Mouse (Mus musculus) heart, embryonic 13.5 days (tissue): ENCODE results near the gene Smarcb1. TPM values are rescaled to one million over a fixed set of nuclear protein-coding genes. Genes with fewer than 3 reads are reported as not detected.
A peak's percentile ranks its signal among the peaks of the same experiment; 100 is the strongest.

Experiments
- ATAC-seq: fragments of 200-750 bp; cut with Nextera tagmentation; 2 replicates; pipeline ENCODE4 v1.8.0; 2017; ENCODE audit warnings: moderate TSS enrichment; ENCODE audit not compliant: insufficient number of reproducible peaks, low FRiP score, low TSS enrichment; ENCODE audit errors: extremely low read depth
- H3K27ac ChIP-seq: fragments of 300-500 bp; sonication (generic); replicated peaks from 2 replicates; pipeline ENCODE4 v1.5.1; 2015; ENCODE audit warnings: moderate library complexity, mild to moderate bottlenecking, inconsistent platforms
- H3K27me3 ChIP-seq: fragments of 300-500 bp; sonication (generic); replicated peaks from 2 replicates; pipeline ENCODE4 v1.6.1; 2015; ENCODE audit warnings: mild to moderate bottlenecking, inconsistent platforms
- H3K36me3 ChIP-seq: fragments of 300-500 bp; sonication (generic); 2 replicates; pipeline ENCODE4 v1.6.1; 2015; ENCODE audit warnings: mild to moderate bottlenecking, inconsistent platforms
- H3K4me1 ChIP-seq: fragments of 300-500 bp; sonication (generic); 2 replicates; pipeline ENCODE4 v1.6.1; 2015; ENCODE audit warnings: inconsistent platforms
- H3K4me2 ChIP-seq: fragments of 300-500 bp; sonication (generic); 2 replicates; pipeline ENCODE4 v1.6.1; 2015; ENCODE audit warnings: inconsistent platforms, mild to moderate bottlenecking, moderate library complexity
- H3K4me3 ChIP-seq: fragments of 300-500 bp; sonication (generic); 2 replicates; pipeline ENCODE4 v1.5.1; 2015; ENCODE audit warnings: moderate library complexity, mild to moderate bottlenecking, inconsistent platforms
- H3K9ac ChIP-seq: fragments of 300-500 bp; sonication (generic); 2 replicates; pipeline ENCODE4 v1.6.1; 2015; ENCODE audit warnings: inconsistent platforms, mild to moderate bottlenecking, moderate library complexity
- H3K9me3 ChIP-seq: fragments of 300-500 bp; sonication (generic); 2 replicates; pipeline ENCODE4 v1.6.1; 2016; ENCODE audit warnings: inconsistent platforms
- WGBS: fragments of 180-500 bp; shearing (Covaris S2); methylation state at CpG from one replicate; pipeline ENCODE4 v1.1.7; 2015; ENCODE audit warnings: mixed read lengths; 5-methylcytosine and 5-hydroxymethylcytosine counted together
- polyA plus RNA-seq: library from polyadenylated mRNA; unstranded; fragments of >200 nt; fragmentation: Nextera tagmentation; extraction: Ambion mirVana; gene quantifications from 2 replicates; pipeline ENCODE4 v1.2.1, GENCODE M21; 2015

Smarcb1 gene
- polyA plus RNA-seq, 1 experiment from 2014 or later: 118 TPM

- H3K4me1 ChIP-seq: peaks cover 6% of the 10 kb centered on the region; the same call in 1 of the 2 replicates
- peak overlapping the region; percentile 60 for H3K4me2 ChIP-seq
- 4% methylated on average over 10 of the region's 10 CpGs for WGBS
- 0 out of 2 replicates have a peak overlapping the region, but pooled peaks have one; percentile 28 for H3K27ac ChIP-seq
- H3K27me3 ChIP-seq: peaks cover 12% of the 10 kb centered on the region
- H3K9ac ChIP-seq: peak overlapping the region; percentile 66
- H3K4me3 ChIP-seq: peak overlapping the region; percentile 31
- no peaks in the 10 kb centered on the region for H3K36me3 ChIP-seq
- no peaks in the 10 kb centered on the region for H3K9me3 ChIP-seq
- ATAC-seq: 0 out of 2 replicates have a peak, but pooled peaks have one; percentile 59
Measured at GRCm38 (mm10) chr10:75883232-75883552, 38.2 kb downstream of the Smarcb1 start.

- H3K9me3 ChIP-seq: no peaks in the 10 kb centered on the region
- H3K4me2 ChIP-seq: peak overlapping the region; percentile 60
- H3K27ac ChIP-seq: 0 out of 2 replicates have a peak overlapping the region, but pooled peaks have one; percentile 55
- H3K27me3 ChIP-seq: peaks cover 12% of the 10 kb centered on the region
- WGBS: 11% methylated on average over 15 of the region's 15 CpGs
- H3K4me3 ChIP-seq: peak overlapping the region; percentile 31
- ATAC-seq: no peak
- H3K9ac ChIP-seq: peak overlapping the region; percentile 66
- H3K36me3 ChIP-seq: no peaks in the 10 kb centered on the region
- H3K4me1 ChIP-seq: peaks cover 5% of the 10 kb centered on the region; the same call in 1 of the 2 replicates
Measured at GRCm38 (mm10) chr10:75882433-75883231, 38.8 kb downstream of the Smarcb1 start.

DNA sequence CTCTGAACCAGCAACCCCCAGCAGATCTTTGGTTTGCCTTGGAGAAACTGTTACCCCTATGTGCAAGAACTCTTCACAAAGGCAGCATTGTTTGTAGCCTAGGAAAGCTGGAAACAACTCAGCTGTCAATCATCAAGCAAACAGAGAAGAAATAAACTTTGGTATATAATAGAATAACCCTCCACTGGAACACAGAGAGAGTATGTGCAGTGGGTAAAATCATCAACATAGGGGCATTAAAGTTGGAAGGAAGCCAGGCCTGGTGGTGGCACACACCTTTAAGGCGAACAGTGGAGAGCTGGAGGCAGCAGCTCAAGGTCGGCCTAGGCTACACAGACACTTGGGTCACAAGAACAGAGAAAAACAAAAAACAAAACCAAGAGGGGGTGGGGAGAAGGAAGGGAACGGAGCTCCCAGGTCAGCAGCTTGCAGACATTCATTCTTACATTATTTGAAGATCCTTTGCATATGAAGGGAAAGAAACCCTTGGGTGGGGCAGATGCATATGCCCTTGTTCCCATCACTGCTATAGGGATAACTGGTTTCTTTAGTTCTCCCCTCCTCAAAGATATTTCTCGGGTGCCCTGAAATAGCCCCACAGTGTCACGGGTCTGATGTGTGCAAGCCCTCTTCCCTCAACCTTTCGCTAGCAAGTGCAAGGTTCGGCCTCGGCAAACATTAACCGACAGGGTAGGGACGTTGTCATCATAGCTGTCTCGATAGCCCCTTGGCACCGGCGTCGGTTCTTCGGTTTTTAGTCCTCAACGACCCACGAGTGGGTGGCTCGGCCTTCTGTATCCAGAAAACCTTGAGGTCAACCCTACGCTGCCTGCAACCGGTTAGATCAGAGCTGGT lies 39.6 kb downstream of the Smarcb1 start:
- Histone ChIP-seq H3K9ac (no peak overlapping the region), H3K27ac (peak overlapping the region; percentile 55), H3K27me3 (peaks cover 12% of the 10 kb centered on the region), H3K4me2 (no peak overlapping the region), H3K4me3 (no peak overlapping the region), H3K9me3 (no peaks in the 10 kb centered on the region), H3K4me1 (peaks cover 5% of the 10 kb centered on the region; the same call in 1 of the 2 replicates), H3K36me3 (no peaks in the 10 kb centered on the region)
- 23% methylated on average over 20 of the region's 20 CpGs for WGBS
- ATAC-seq: no peak

- H3K4me3 ChIP-seq: no peak overlapping the region
- no peak for ATAC-seq
- no peaks in the 10 kb centered on the region for H3K36me3 ChIP-seq
- WGBS: 56% methylated on average over 6 of the region's 6 CpGs
- peak overlapping the region; percentile 55 for H3K27ac ChIP-seq
- peaks cover 5% of the 10 kb centered on the region; the same call in 1 of the 2 replicates for H3K4me1 ChIP-seq
- H3K27me3 ChIP-seq: peaks cover 12% of the 10 kb centered on the region
- no peak overlapping the region for H3K9ac ChIP-seq
- H3K9me3 ChIP-seq: no peaks in the 10 kb centered on the region
- H3K4me2 ChIP-seq: no peak overlapping the region
Measured at GRCm38 (mm10) chr10:75880771-75881577, 40.4 kb downstream of the Smarcb1 start.

DNA sequence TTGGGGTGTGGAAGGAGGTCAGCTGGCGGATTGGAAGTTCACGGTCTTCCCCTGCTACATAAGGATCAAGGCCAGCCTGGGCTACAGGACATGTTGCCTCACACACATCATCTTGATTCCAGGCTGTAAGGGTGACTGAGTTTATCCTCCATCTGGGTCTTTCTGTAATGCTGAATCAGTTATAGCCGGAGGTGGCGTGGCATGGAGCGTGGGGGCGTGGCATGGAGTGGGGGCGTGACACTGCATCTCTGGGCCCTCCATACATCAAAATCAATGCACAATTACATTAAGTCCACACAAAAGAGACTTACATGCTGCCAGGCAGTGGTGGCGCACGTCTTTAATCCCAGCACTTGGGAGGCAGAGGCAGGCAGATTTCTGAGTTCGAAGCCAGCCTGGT lies 41.1 kb downstream of the Smarcb1 start:
- Histone ChIP-seq H3K9ac (no peak overlapping the region), H3K27ac (peak overlapping the region; percentile 54; the same call in 1 of the 2 replicates), H3K9me3 (no peaks in the 10 kb centered on the region), H3K4me2 (no peak overlapping the region), H3K4me1 (peaks cover 5% of the 10 kb centered on the region; the same call in 1 of the 2 replicates), H3K4me3 (no peak overlapping the region), H3K36me3 (no peaks in the 10 kb centered on the region), H3K27me3 (peaks cover 12% of the 10 kb centered on the region)
- WGBS: 94% methylated on average over 10 of the region's 10 CpGs
- ATAC-seq: no peak

GRCm38 (mm10) chr10:75878836-75879235 lies 42.6 kb downstream of the Smarcb1 start:
- no peaks in the 10 kb centered on the region for H3K36me3 ChIP-seq
- H3K4me1 ChIP-seq: peaks cover 7% of the 10 kb centered on the region
- H3K9me3 ChIP-seq: no peaks in the 10 kb centered on the region
- no peak overlapping the region for H3K9ac ChIP-seq
- no peak overlapping the region for H3K27ac ChIP-seq
- no peak overlapping the region for H3K4me3 ChIP-seq
- peaks cover 12% of the 10 kb centered on the region for H3K27me3 ChIP-seq
- H3K4me2 ChIP-seq: no peak overlapping the region
- no peak for ATAC-seq
- 80% methylated on average over 3 of the region's 3 CpGs for WGBS

DNA sequence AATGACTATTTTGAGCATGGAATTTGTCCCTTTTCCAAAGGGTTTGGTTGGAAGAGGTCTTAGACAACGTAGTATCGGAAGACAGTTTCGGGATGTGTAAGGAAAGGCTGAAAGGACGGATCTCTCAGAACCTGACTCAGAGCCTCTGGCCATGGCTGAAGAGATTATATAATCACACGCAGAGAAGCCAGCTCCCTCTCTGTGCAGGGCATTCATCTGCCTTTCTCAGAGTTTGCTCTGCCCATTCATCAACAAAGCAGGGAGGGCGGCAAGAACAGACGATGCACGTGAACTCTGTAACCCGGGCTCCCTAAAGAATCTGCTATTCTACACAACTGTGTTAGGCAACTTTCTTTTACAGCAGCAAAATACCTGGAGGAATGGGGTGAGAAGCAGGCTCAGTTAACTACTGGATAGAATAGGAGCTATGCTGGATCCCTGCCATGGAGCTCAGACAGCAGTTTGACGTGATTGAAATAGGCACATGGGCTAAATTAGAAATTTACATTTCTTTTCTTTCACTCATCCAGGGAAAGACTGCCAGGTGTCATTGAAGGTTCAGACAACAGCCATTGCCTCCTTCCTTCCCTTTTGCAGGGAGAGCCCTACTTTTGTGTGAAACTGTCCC lies 47.8 kb downstream of the Smarcb1 start:
- peak overlapping the region; percentile 75 for H3K9ac ChIP-seq

DNA sequence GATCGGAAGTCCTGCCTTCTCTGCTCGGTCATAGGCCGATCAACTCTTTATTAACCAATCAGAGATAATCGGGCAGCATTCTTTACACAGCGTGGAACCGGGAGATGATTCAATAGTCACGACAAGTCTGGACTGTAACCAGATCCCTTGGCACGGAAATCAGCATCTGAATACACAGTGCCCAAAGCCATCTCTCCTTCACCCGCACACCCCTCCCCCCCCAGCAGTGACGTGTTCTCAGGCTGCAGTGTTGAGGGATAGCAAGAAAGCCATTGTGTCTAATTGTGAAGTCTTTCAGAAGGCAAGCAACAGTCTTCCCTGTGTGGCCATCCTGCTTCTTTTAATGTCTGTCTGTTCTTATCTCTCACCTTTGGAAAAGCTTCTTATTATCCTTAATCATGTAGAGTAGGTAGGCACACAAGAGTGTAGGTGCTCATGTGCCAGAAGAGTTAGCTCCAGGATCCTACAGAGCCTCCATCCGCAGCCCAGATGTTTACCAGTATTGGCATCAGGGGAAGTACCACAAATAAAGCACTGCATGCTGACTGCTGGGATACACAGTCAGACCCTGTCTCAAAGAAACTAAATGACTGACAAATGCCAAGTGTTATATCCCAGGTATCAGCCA lies 48.4 kb downstream of the Smarcb1 start:
- Histone ChIP-seq H3K9ac (peak overlapping the region; percentile 75), H3K27ac (peak overlapping the region; percentile 71), H3K4me3 (peak overlapping the region; percentile 43), H3K4me2 (peak overlapping the region; percentile 69), H3K4me1 (peaks cover 16% of the 10 kb centered on the region), H3K36me3 (no peaks in the 10 kb centered on the region), H3K27me3 (no peaks in the 10 kb centered on the region), H3K9me3 (no peaks in the 10 kb centered on the region)
- WGBS: 2% methylated on average over 11 of the region's 11 CpGs
- ATAC-seq: peak; percentile 88

More for the DNA sequence above, 47.8 kb downstream of the Smarcb1 start:
- H3K4me1 ChIP-seq: peaks cover 16% of the 10 kb centered on the region
- H3K9me3 ChIP-seq: no peaks in the 10 kb centered on the region
- peak overlapping the region; percentile 43; the same call in 1 of the 2 replicates for H3K4me3 ChIP-seq
- no peaks in the 10 kb centered on the region for H3K36me3 ChIP-seq
- H3K27ac ChIP-seq: peak overlapping the region; percentile 71
- H3K4me2 ChIP-seq: peak overlapping the region; percentile 69
- WGBS: 35% methylated on average over 10 of the region's 10 CpGs
- no peak for ATAC-seq
- H3K27me3 ChIP-seq: no peaks in the 10 kb centered on the region

DNA sequence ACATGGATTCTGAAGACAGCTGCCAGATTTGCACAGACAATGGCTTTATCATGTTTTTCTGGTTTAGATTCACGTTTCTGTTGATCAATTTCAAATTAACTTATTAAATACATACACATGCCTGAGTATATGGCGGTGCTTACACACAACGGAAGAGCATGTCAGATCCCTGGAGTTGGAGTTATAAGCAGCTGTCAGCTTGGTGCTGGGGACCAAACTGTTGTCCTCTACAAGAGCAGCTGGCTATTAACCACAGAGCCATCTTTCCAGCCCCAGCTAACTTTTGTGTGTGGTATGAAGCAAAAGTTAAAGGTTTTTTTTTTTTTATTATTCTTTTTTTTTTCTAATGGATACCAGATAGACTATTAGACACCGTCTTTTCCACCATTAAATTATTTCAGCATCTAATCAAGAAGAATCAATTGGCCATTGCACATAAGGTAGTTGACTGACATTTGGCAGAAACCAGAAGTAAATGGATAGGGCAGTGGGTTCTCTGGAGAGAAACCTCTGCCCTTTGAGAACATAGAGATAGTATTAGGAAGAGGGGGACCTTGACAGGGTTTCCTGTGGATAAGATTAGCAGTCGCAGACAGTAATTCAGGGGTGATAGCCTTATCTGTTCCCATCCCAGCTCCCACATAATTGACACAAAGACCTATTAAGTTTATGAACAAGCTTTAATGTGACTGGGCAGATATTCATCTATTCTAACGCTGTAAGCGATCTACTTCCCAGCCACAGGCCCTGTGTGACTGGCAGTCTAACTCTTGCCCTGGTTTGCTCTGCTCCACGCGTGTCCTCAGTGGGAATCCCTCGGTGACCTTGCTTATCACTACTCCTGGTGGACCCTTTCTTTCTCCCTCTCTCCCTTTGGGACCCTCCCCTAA lies 49.1 kb downstream of the Smarcb1 start:
- no peak for ATAC-seq
- Histone ChIP-seq H3K4me3 (peak overlapping the region; percentile 43), H3K4me1 (peaks cover 16% of the 10 kb centered on the region), H3K4me2 (peak overlapping the region; percentile 69), H3K27me3 (no peaks in the 10 kb centered on the region), H3K36me3 (no peaks in the 10 kb centered on the region), H3K9me3 (no peaks in the 10 kb centered on the region), H3K27ac (peak overlapping the region; percentile 71), H3K9ac (peak overlapping the region; percentile 75)
- WGBS: 30% methylated on average over 10 of the region's 10 CpGs
